Mouse (Mus musculus): Measurements from ENCODE around the gene Rnf123.

DNA sequence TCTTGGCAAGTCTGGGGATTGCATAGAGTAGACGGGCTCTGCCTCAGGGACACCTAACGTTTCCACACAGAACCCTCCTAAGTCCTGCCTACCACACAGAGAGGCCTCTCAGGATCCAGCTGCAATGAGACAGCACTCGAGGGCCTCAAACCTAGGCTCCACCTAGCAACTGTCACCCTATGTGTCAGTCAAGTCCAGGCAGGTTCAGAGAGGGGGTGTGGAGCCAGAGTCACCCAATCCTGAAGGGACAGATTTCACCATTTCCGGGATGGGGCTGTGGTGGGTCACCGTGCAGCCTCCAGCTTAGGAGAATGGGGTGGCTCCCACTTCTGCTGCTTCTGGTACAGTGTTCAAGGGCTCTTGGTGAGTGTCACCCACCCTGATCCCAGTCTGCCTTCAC, 3.0 kb downstream of the Rnf123 start, which contains the start of gene Mst1:
- TF ChIP-seq CHD2 (IDR thresholded peaks at IDR 0.05; ENCODE audit: low read depth, low read length) (no peak), ZC3H11A (IDR thresholded peaks at IDR 0.05; ENCODE audit: borderline replicate concordance, low read depth, low read length) (no peak), HCFC1 (IDR thresholded peaks at IDR 0.05; ENCODE audit: borderline replicate concordance, insufficient read depth, low read length) (no peak)
